Mouse (Mus musculus) brain, adult 2 months (tissue): ENCODE results near the gene Tle1.

Experiments
- DNase-seq: peaks from one replicate; pipeline ENCODE4 v3.0.0; 2011; ENCODE audit warnings: low read depth, low spot score

Tle1 gene

GRCm38 (mm10) chr4:72200559-72201409 is at the start of gene Tle1:
Gene Tle1 (minus strand): TSS chr4:72200919.
- DNase-seq = peak; percentile 100

- peak; percentile 79 for DNase-seq
Measured at GRCm38 (mm10) chr4:72233584-72234219, 33.0 kb upstream of the Tle1 start.

GRCm38 (mm10) chr4:72232206-72232605 is 31.5 kb upstream of the Tle1 start:
- DNase-seq = no peak

- no peak for DNase-seq
Measured at GRCm38 (mm10) chr4:72230832-72231231, 30.1 kb upstream of the Tle1 start.

- peak; percentile 33 for DNase-seq
Measured at GRCm38 (mm10) chr4:72221629-72222028, 20.9 kb upstream of the Tle1 start.

GRCm38 (mm10) chr4:72204420-72205045 is 3.8 kb upstream of the Tle1 start:
- no peak for DNase-seq

- peak; percentile 56 for DNase-seq
Measured at GRCm38 (mm10) chr4:72201521-72201991, 837 bp upstream of the Tle1 start.

GRCm38 (mm10) chr4:72199571-72200558 is 854 bp downstream of the Tle1 start:
- peak; percentile 63 for DNase-seq

- DNase-seq = peak; percentile 95
Measured at GRCm38 (mm10) chr4:72198877-72199411, 1.8 kb downstream of the Tle1 start.

GRCm38 (mm10) chr4:72197888-72198605 is 2.7 kb downstream of the Tle1 start:
- DNase-seq = peak; percentile 68

- peak; percentile 38 for DNase-seq
Measured at GRCm38 (mm10) chr4:72195116-72195835, 5.4 kb downstream of the Tle1 start.

- DNase-seq = no peak
Measured at GRCm38 (mm10) chr4:72193276-72193675, 7.4 kb downstream of the Tle1 start.

- no peak for DNase-seq
Measured at GRCm38 (mm10) chr4:72184476-72184875, 16.2 kb downstream of the Tle1 start.

- peak; percentile 26 for DNase-seq
Measured at GRCm38 (mm10) chr4:72182343-72182988, 18.3 kb downstream of the Tle1 start.

GRCm38 (mm10) chr4:72175943-72176342 is 24.8 kb downstream of the Tle1 start:
- no peak for DNase-seq

GRCm38 (mm10) chr4:72168267-72168666 is 32.5 kb downstream of the Tle1 start:
- no peak for DNase-seq

- no peak for DNase-seq
Measured at GRCm38 (mm10) chr4:72167761-72168229, 32.9 kb downstream of the Tle1 start.

- no peak for DNase-seq
Measured at GRCm38 (mm10) chr4:72167171-72167570, 33.5 kb downstream of the Tle1 start.

GRCm38 (mm10) chr4:72166561-72166960 is 34.2 kb downstream of the Tle1 start:
- DNase-seq = no peak
